Mouse (Mus musculus) neural tube, embryonic 11.5 days (tissue): ENCODE data around the gene Ptrhd1. TPM values are rescaled to one million over a fixed set of nuclear protein-coding genes. Genes with fewer than 3 reads are reported as not detected.

Source experiments
- ATAC-seq: fragments of 200-750 bp; cut with Nextera tagmentation; 2 replicates; pipeline ENCODE4 v1.8.0; 2017; ENCODE audit warnings: moderate number of reproducible peaks, mild to moderate bottlenecking, moderate TSS enrichment, moderate library complexity; ENCODE audit not compliant: insufficient read depth, low FRiP score, low TSS enrichment
- DNase-seq: peaks from one replicate; pipeline ENCODE4 v3.0.0-alpha.2; 2015; ENCODE audit warnings: low spot score
- H3K27ac ChIP-seq: fragments of 300-500 bp; sonication (generic); 2 replicates; pipeline ENCODE4 v1.5.1; 2014; ENCODE audit warnings: low read depth, mild to moderate bottlenecking, low read length
- H3K27me3 ChIP-seq: fragments of 300-500 bp; sonication (generic); 2 replicates; pipeline ENCODE4 v1.6.1; 2014; ENCODE audit warnings: mild to moderate bottlenecking, low read length, mixed read lengths; ENCODE audit not compliant: control insufficient read depth, insufficient read depth
- H3K36me3 ChIP-seq: fragments of 300-500 bp; sonication (generic); 2 replicates; pipeline ENCODE4 v1.6.1; 2014; ENCODE audit warnings: mild to moderate bottlenecking, low read length, moderate library complexity, mixed read lengths; ENCODE audit not compliant: control insufficient read depth, insufficient read depth
- H3K4me1 ChIP-seq: fragments of 300-500 bp; sonication (generic); 2 replicates; pipeline ENCODE4 v1.6.1; 2014; ENCODE audit warnings: low read length, mixed read lengths; ENCODE audit not compliant: control insufficient read depth, insufficient read depth
- H3K4me2 ChIP-seq: fragments of 300-500 bp; sonication (generic); 2 replicates; pipeline ENCODE4 v1.6.1; 2014; ENCODE audit warnings: low read depth, mild to moderate bottlenecking, moderate library complexity
- H3K4me3 ChIP-seq: fragments of 300-500 bp; sonication (generic); 2 replicates; pipeline ENCODE4 v1.5.1; 2014; ENCODE audit warnings: low read depth, low read length
- H3K9ac ChIP-seq: fragments of 300-500 bp; sonication (generic); 2 replicates; pipeline ENCODE4 v1.6.1; 2014; ENCODE audit warnings: mild to moderate bottlenecking, low read length
- H3K9me3 ChIP-seq: fragments of 300-500 bp; sonication (generic); 2 replicates; pipeline ENCODE4 v1.6.1; 2016; ENCODE audit warnings: low read length; ENCODE audit not compliant: control insufficient read depth
- WGBS: fragments of 180-500 bp; shearing (Covaris S2); extraction: QIAGEN DNeasy Blood & Tissue Kit; methylation state at CpG from one replicate; pipeline ENCODE4 v1.1.7; 2014; 5-methylcytosine and 5-hydroxymethylcytosine counted together
- polyA plus RNA-seq: library from polyadenylated mRNA; unstranded; fragments of >200 nt; fragmentation: Nextera tagmentation; extraction: Ambion mirVana; gene quantifications from 2 replicates; pipeline ENCODE4 v1.2.1, GENCODE M21; 2014

Gene Ptrhd1
- 5.9 and 6.5 TPM in 2 replicates for polyA plus RNA-seq

DNA sequence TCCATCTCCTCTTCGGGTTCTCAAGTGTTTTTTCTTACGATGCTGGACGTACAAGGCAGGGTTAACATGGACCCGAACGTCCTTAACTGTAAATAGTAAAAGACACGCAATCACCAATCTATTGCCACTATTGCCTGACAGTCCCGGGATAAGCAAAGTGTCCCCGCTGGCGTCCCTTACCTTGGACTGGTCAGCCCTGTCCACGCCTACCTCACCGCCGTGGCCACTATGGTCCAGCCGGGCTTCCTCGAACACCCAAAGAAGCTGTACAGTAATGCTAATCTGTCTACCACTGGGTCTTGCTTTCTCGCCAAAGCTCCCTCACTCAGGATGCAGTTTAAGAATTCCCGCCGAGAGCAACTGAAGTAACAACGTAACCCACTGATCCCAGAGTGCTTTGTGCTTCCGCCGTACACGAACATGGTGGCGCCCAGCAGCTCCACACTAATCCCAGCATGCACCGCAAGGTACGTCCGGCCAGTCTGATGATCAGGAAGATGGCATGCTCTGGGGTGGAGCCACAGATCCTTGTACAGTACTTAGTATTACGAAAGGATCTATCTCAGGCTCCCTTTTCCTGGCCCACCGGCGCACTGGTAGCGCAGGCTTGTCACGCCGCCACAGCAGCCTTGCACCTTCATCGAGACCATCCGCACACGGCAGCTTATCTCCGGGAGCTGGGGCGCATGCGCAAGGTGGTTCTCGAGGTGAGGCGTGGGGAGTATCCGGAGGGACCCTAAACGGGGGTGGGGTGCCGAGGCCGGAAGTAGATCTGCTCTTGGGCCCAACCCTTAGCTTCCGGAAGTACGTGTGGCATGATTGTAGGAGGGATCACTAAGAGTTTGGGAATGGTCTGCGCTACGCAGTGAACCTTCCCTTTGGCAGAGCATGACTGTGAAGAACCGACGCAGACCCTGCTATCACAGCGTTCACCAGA is at the start of gene Ptrhd1, which contains the start of gene Cenpo:
Ptrhd1 (plus strand) TSS at position 456 of the 937 bp plus-strand sequence.
Cenpo (minus strand) TSS at position 723 of the 937 bp plus-strand sequence.
- ATAC-seq (peak; percentile 98), DNase-seq (peak; percentile 96)
- H3K27me3 ChIP-seq: no peaks in the 10 kb centered on the region
- H3K4me3 ChIP-seq: peak within 1 kb of the TSS; percentile 69
- H3K9me3 ChIP-seq: no peaks in the 10 kb centered on the region
- H3K27ac ChIP-seq: peak within 1 kb of the TSS; percentile 80
- WGBS: under 1% methylated on average over 50 of the region's 50 CpGs
- H3K4me1 ChIP-seq: peaks cover 7% of the 10 kb centered on the region
- H3K9ac ChIP-seq: peak within 1 kb of the TSS; percentile 67
- no peaks in the 10 kb centered on the region for H3K36me3 ChIP-seq
- H3K4me2 ChIP-seq: peak within 1 kb of the TSS; percentile 55

GRCm38 (mm10) chr12:4184648-4185047 is 49.2 kb upstream of the Ptrhd1 start:
- no peaks in the 10 kb centered on the region for H3K36me3 ChIP-seq
- no peak overlapping the region for H3K27ac ChIP-seq
- H3K4me1 ChIP-seq: no peaks in the 10 kb centered on the region
- H3K9me3 ChIP-seq: no peaks in the 10 kb centered on the region
- no peak overlapping the region for H3K4me3 ChIP-seq
- H3K9ac ChIP-seq: no peak overlapping the region
- 62% methylated on average over 2 of the region's 2 CpGs for WGBS
- DNase-seq (no peak), ATAC-seq (no peak)
- no peaks in the 10 kb centered on the region for H3K27me3 ChIP-seq
- H3K4me2 ChIP-seq: no peak overlapping the region

DNA sequence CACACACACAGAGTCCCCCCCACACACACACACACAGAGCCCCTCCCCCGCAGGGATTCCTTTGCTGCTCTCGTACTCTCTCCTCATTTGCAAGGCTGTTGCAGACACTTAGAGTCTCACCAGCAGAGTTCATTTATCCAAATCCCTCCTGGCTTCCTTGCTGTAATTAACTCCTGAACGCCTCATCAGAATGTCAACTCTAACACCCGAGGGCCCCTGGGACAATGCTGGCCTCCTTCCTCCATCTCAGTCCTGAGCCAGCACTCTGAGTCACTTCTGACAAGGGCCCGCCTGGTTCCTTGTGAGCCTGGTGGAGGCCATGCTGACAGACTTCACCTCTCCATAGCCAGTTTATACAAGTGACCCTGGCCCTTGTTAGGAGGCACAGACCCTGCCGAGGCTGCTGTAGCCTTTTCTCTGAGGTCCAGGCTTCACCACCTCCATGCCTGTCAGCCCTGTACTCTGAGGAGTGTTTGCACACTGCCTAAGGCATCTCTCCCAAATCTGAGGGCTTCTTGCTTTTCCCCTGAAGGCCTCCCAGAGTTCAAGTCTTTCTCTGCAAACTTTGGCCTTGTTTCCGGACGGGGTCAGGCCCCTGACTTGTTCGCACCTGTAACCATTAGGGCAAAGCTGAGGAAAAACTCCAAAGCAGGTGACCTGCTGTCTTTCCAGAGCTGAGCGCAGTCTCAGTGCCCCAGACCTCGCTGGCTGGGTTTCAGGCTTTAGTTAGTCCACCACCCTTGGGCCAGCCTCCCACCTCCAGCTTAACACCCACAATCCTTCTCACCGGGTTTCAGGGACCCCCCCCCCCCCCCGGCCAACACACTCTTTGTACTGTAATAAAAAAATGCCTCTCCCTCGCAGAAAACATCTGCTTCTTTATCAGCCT is 45.4 kb upstream of the Ptrhd1 start:
- Histone ChIP-seq H3K27me3 (no peaks in the 10 kb centered on the region), H3K36me3 (no peaks in the 10 kb centered on the region), H3K27ac (peak overlapping the region; percentile 49; the same call in 1 of the 2 replicates), H3K4me1 (no peaks in the 10 kb centered on the region), H3K9ac (no peak overlapping the region), H3K4me2 (no peak overlapping the region), H3K9me3 (no peaks in the 10 kb centered on the region), H3K4me3 (no peak overlapping the region)
- DNase-seq (peak; percentile 59), ATAC-seq (peak; percentile 55; the same call in 1 of the 2 replicates)
- WGBS: 45% methylated on average over 12 of the region's 14 CpGs

GRCm38 (mm10) chr12:4189060-4189447 is 44.8 kb upstream of the Ptrhd1 start:
- Histone ChIP-seq H3K9ac (no peak overlapping the region), H3K36me3 (no peaks in the 10 kb centered on the region), H3K4me3 (no peak overlapping the region), H3K4me2 (no peak overlapping the region), H3K27ac (no peak overlapping the region), H3K9me3 (no peaks in the 10 kb centered on the region), H3K4me1 (no peaks in the 10 kb centered on the region), H3K27me3 (no peaks in the 10 kb centered on the region)
- ATAC-seq (no peak), DNase-seq (peak; percentile 56)
- 40% methylated on average over 5 of the region's 5 CpGs for WGBS

DNA sequence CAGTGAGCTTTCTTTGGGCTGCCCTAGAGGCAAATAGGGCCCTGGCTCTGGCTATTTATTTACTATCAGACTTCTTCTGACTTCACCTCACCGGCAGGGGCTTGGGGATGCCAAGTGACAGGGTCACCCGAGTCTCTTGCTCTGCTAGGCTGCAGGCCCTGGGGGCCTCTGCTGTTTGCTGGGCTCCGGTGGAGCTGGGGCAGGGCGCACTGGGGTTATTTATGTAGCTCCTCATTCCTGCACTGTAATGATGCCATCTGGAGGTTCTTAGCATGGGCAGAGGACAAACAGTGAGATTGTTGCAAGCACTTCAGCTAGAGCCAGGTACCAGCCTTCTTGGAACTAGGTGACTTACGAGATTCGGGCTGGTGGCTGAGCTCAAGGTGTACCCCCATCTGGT is 41.3 kb upstream of the Ptrhd1 start:
- Histone ChIP-seq H3K4me2 (no peak overlapping the region), H3K4me3 (no peak overlapping the region), H3K27me3 (no peaks in the 10 kb centered on the region), H3K9ac (no peak overlapping the region; the same call in 1 of the 2 replicates), H3K4me1 (no peaks in the 10 kb centered on the region), H3K27ac (no peak overlapping the region), H3K9me3 (no peaks in the 10 kb centered on the region), H3K36me3 (no peaks in the 10 kb centered on the region)
- ATAC-seq (no peak), DNase-seq (no peak)
- 64% methylated on average over 6 of the region's 6 CpGs for WGBS

GRCm38 (mm10) chr12:4193025-4193740 is 40.6 kb upstream of the Ptrhd1 start:
- no peak overlapping the region for H3K4me2 ChIP-seq
- no peaks in the 10 kb centered on the region for H3K9me3 ChIP-seq
- no peak overlapping the region for H3K27ac ChIP-seq
- WGBS: 47% methylated on average over 10 of the region's 10 CpGs
- DNase-seq (no peak), ATAC-seq (no peak)
- H3K27me3 ChIP-seq: no peaks in the 10 kb centered on the region
- H3K9ac ChIP-seq: no peak overlapping the region; the same call in 1 of the 2 replicates
- H3K4me1 ChIP-seq: no peaks in the 10 kb centered on the region
- H3K4me3 ChIP-seq: no peak overlapping the region
- no peaks in the 10 kb centered on the region; the same call in 1 of the 2 replicates for H3K36me3 ChIP-seq

GRCm38 (mm10) chr12:4194643-4195042 is 39.2 kb upstream of the Ptrhd1 start:
- H3K4me2 ChIP-seq: no peak overlapping the region
- no peak overlapping the region for H3K9ac ChIP-seq
- H3K9me3 ChIP-seq: no peaks in the 10 kb centered on the region
- no peak overlapping the region for H3K27ac ChIP-seq
- H3K4me3 ChIP-seq: no peak overlapping the region
- no peaks in the 10 kb centered on the region; the same call in 1 of the 2 replicates for H3K36me3 ChIP-seq
- no peaks in the 10 kb centered on the region for H3K27me3 ChIP-seq
- ATAC-seq (no peak), DNase-seq (no peak)
- 92% methylated on average over 14 of the region's 14 CpGs for WGBS
- no peaks in the 10 kb centered on the region for H3K4me1 ChIP-seq

DNA sequence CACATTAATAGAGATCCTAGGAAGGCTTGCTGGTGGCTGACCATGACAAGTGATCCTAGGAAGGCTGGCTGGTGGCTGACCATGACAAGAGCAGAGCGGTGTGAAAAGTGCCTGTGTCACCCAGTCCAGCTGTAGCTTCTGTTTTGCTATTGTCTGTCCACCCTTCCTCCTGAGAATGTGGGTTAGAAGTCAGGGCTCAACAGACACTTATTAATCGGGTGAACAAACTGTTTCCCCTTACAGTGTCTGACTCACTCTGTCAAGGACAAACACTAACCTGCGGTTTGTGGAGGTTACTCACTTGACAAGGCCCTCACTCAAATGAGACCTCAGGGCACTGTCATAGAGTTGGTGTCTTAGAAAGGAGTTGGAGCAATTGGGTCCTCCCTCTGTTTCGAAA is 35.1 kb upstream of the Ptrhd1 start:
- H3K4me1 ChIP-seq: no peaks in the 10 kb centered on the region
- H3K4me3 ChIP-seq: no peak overlapping the region
- H3K36me3 ChIP-seq: no peaks in the 10 kb centered on the region; the same call in none of the 2 replicates
- no peak overlapping the region for H3K9ac ChIP-seq
- 94% methylated on average over 4 of the region's 4 CpGs for WGBS
- DNase-seq: no peak
- ATAC-seq: no peak
- H3K27ac ChIP-seq: no peak overlapping the region
- H3K4me2 ChIP-seq: no peak overlapping the region
- H3K27me3 ChIP-seq: no peaks in the 10 kb centered on the region
- H3K9me3 ChIP-seq: no peaks in the 10 kb centered on the region
